Mouse (Mus musculus): Measurements from ENCODE around the gene Gpatch8.

Gene Gpatch8

GRCm38 (mm10) chr11:102510226-102510625 lies 46.0 kb downstream of the Gpatch8 start:
- no peak for DNase-seq (ENCODE audit: low read depth, low spot score)

- peak; percentile 67 for DNase-seq (ENCODE audit: low read depth, low spot score)
Observed at GRCm38 (mm10) chr11:102496732-102497131, 59.5 kb downstream of the Gpatch8 start.

GRCm38 (mm10) chr11:102496206-102496605 lies 60.0 kb downstream of the Gpatch8 start:
- DNase-seq (ENCODE audit: low read depth, low spot score): no peak

GRCm38 (mm10) chr11:102495742-102496141 lies 60.5 kb downstream of the Gpatch8 start:
- DNase-seq (ENCODE audit: low read depth, low spot score): no peak

- no peak for DNase-seq (ENCODE audit: low read depth, low spot score)
Observed at GRCm38 (mm10) chr11:102495114-102495513, 61.1 kb downstream of the Gpatch8 start.

- no peak for DNase-seq (ENCODE audit: low read depth, low spot score)
Observed at GRCm38 (mm10) chr11:102494063-102494650, 62.0 kb downstream of the Gpatch8 start.

GRCm38 (mm10) chr11:102493241-102493640 lies 63.0 kb downstream of the Gpatch8 start:
- no peak for DNase-seq (ENCODE audit: low read depth, low spot score)

GRCm38 (mm10) chr11:102487901-102488300 lies 68.3 kb downstream of the Gpatch8 start:
- no peak for DNase-seq (ENCODE audit: low read depth, low spot score)

- peak; percentile 64 for DNase-seq (ENCODE audit: low read depth, low spot score)
Observed at GRCm38 (mm10) chr11:102486733-102487386, 69.3 kb downstream of the Gpatch8 start.

- no peak for DNase-seq (ENCODE audit: low read depth, low spot score)
Observed at GRCm38 (mm10) chr11:102481779-102482178, 74.4 kb downstream of the Gpatch8 start.

GRCm38 (mm10) chr11:102480897-102481296 lies 75.3 kb downstream of the Gpatch8 start:
- no peak for DNase-seq (ENCODE audit: low read depth, low spot score)

GRCm38 (mm10) chr11:102480111-102480510 lies 76.1 kb downstream of the Gpatch8 start:
- no peak for DNase-seq (ENCODE audit: low read depth, low spot score)

- DNase-seq (ENCODE audit: low read depth, low spot score): no peak
Observed at GRCm38 (mm10) chr11:102479581-102479980, 76.6 kb downstream of the Gpatch8 start.

- DNase-seq (ENCODE audit: low read depth, low spot score): no peak
Observed at GRCm38 (mm10) chr11:102478671-102479070, 77.5 kb downstream of the Gpatch8 start.

GRCm38 (mm10) chr11:102475027-102475426 lies 81.2 kb downstream of the Gpatch8 start:
- no peak for DNase-seq (ENCODE audit: low read depth, low spot score)

- DNase-seq (ENCODE audit: low read depth, low spot score): no peak
Observed at GRCm38 (mm10) chr11:102469648-102470357, 86.4 kb downstream of the Gpatch8 start, which contains the start of gene Itga2b. TSS of gene Itga2b (minus strand) at chr11:102470122.

- DNase-seq (ENCODE audit: low read depth, low spot score): peak; percentile 92
Observed at GRCm38 (mm10) chr11:102467041-102467631, 89.1 kb downstream of the Gpatch8 start.

GRCm38 (mm10) chr11:102465713-102466436 lies 90.3 kb downstream of the Gpatch8 start:
- no peak for DNase-seq (ENCODE audit: low read depth, low spot score)

GRCm38 (mm10) chr11:102464901-102465300 lies 91.3 kb downstream of the Gpatch8 start:
- no peak for DNase-seq (ENCODE audit: low read depth, low spot score)

- DNase-seq (ENCODE audit: low read depth, low spot score): no peak
Observed at GRCm38 (mm10) chr11:102461764-102462163, 94.4 kb downstream of the Gpatch8 start.

- no peak for DNase-seq (ENCODE audit: low read depth, low spot score)
Observed at GRCm38 (mm10) chr11:102460541-102460940, 95.7 kb downstream of the Gpatch8 start.
